Mouse (Mus musculus): Measurements from ENCODE around the gene Lat.

DNA sequence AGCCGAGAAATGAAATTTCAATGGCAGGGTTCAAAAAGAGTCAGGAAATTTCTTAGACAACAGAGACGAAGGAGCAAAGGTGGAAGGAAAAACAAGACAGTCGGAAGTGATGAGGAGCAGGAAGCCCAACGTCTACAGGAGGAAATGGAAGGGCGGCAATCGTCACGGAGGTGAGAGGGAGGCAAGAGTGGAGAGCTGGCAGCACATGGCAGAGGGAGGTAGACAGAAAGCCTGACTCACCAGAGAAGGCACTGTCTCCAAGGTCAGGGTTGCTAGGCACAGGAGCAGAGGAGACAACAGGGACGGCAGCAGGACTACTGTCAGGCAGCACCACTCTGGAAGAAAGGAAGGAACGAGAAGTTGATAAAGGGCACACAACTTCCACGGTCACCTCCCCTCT lies 1.7 kb downstream of the Lat start:
- no peak for TF ChIP-seq POLR2A (IDR thresholded peaks at IDR 0.05; ENCODE audit: borderline replicate concordance, low read depth, low read length)
- no peak for TF ChIP-seq CTCF (IDR thresholded peaks at IDR 0.05; ENCODE audit: low read depth, low read length)

Measured in bone marrow macrophage, adult 2 months (primary cell).